Mouse (Mus musculus): Measurements from ENCODE around the gene Snrpa1.

DNA sequence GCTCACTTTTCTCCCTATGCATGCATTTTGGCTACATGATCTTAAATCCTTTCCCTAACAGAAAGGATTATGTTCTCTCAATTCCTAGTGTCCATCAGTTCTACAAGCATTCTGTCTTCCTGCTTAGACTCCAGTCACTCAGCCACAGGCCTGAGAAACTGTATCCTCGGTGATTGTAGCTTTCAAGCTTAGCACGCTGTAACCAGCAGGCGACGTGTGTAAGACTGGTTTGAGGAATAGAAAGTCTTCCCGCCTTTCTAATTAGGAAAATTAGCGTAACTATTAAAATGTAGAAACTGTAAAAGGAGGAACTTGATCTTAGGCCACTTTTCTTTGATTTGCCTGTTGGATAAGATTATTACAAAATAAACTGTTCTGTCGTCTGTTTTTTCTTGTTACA is 60.0 kb downstream of the Snrpa1 start:
- TF ChIP-seq GATA1 (IDR thresholded peaks at IDR 0.05; ENCODE audit: borderline replicate concordance, low read length), result no peak
- TF ChIP-seq FLI1 (IDR thresholded peaks at IDR 0.05; ENCODE audit: low read length), result no peak
